Mouse (Mus musculus): Measurements from ENCODE around the gene Hyal1.

DNA sequence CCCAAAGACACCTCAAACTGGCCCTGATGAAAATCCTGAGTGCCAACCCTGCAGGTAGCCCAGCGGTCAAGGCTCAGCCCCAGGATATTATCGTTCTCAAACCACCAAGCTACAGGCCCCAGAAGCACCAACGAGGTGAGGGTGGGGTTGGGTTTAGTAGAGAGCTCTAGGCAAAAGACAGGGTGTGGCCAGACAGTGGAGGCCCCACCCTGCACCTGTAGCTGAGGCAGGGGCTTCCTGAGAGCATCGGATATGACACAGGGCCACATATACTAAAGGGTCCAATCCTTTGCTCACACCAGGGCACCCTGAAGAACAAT, 52.6 kb downstream of the Hyal1 start:
- TF ChIP-seq CTCF (IDR thresholded peaks at IDR 0.05; ENCODE audit: low read depth) (no peak), EP300 (IDR thresholded peaks at IDR 0.05; ENCODE audit: low read depth) (no peak)

Measured in heart, postnatal 0 days (tissue).